Mouse (Mus musculus): ENCODE measurements around the gene Trappc3.
A peak's percentile ranks its signal among the peaks of the same experiment; 100 is the strongest.

Trappc3 gene

DNA sequence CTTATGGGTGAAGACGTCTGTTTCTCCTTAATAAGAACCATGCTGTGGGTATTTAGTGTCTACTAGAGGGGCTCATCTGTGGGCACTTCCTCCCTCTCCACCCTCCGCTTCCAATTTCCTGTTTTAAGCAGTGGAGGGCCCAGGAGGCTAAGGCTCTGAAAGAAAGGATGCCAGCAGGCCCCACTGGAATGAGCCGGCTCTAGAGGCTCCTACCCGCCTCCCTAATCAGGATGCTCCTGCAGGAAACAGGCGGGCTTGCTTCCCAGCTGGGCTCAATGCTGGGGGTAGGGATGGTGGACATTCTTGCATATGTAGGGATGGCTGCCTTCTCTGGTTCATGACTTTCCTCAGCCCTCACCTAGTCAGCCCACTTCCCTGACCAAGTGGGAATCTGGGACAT lies 51.1 kb downstream of the Trappc3 start:
- no peak for ATAC-seq (ENCODE audit: low TSS enrichment)

DNA sequence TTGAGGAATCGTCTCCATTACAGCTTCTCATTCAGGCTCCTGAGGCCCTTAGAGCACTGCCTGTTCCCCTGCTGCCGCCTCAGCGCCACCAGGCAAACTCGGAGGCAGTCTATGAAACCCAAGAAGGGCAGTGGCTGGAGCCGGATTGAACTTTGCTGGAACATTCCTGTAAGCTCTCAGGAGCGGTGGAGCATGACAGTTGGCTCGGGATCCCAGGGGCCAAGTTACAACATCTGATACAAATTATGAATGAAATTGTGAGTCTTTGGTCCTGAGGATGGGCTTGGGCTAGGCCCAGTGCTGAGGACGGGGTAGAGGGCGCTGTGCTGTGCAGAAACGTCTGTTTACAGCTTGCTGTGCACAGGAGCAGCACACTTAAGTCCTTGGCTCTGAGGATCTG lies 52.3 kb downstream of the Trappc3 start:
- ATAC-seq (ENCODE audit: low TSS enrichment): no peak

GRCm38 (mm10) chr4:126315931-126316330 lies 53.8 kb downstream of the Trappc3 start:
- no peak for ATAC-seq (ENCODE audit: low TSS enrichment)

GRCm38 (mm10) chr4:126316443-126317040 lies 54.4 kb downstream of the Trappc3 start:
- no peak for ATAC-seq (ENCODE audit: low TSS enrichment)

DNA sequence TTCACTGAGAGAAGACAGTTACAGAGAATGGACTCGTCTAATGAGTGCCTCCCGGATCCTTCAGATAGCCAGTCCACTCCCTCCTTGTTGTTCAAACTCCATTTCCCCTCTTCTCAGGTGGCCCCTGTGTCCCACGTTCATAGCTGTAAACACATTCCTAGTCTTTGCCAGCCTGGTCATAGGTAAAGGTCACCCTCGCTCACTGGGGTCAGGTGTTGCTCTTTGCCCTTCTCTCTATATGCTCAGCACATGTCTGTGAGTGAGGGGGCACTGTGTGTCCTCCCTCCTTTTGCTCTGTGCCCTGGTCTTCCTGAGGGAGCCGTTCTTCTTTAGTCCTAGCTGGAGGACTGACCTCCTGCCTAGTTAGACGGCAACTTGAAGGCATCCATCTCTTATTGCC lies 57.7 kb downstream of the Trappc3 start:
- no peak for ATAC-seq (ENCODE audit: low TSS enrichment)

DNA sequence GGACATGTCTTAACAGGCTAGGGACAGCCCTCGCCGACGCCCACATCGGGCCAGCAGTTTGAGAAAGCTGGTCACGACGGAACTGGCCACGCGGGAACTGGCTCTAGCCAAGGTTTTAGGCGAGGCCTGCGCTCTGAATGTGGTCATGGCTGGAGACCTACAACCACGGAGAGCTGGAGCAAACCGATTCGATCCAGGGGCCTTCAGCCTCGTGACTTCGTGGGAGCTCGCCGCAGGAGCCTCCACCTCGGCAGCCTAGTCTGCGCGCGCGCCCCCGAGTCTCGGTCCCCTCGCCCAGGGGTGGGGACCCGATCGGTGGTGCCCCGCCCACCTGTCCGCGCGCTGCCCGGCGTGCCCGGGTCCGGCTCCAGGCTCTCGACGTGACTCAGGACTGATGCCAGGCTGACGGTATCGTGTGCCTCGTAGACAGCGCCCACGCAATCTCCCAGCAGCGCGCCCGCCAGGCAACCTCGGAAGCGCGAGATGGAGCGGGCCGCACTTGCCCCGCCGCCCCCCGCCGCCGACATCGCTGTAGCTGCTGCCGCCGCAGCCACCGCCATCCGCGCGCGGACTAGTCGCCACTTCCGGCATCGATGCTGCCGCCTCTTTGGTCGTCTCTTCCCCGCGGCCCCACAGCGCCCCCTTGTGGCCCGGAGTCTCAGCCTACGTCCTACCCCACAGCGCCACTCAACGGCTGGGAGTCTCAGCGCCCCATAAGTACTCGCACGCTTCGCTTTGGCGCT lies 59.2 kb downstream of the Trappc3 start, which contains the start of gene Adprhl2:
Gene Adprhl2 (minus strand): TSS at position 593 of the 743 bp plus-strand sequence.
- ATAC-seq (ENCODE audit: low TSS enrichment): peak; percentile 91

GRCm38 (mm10) chr4:126321854-126322511 lies 59.9 kb downstream of the Trappc3 start:
- ATAC-seq (ENCODE audit: low TSS enrichment): peak; percentile 13; the same call in 1 of the 2 replicates

DNA sequence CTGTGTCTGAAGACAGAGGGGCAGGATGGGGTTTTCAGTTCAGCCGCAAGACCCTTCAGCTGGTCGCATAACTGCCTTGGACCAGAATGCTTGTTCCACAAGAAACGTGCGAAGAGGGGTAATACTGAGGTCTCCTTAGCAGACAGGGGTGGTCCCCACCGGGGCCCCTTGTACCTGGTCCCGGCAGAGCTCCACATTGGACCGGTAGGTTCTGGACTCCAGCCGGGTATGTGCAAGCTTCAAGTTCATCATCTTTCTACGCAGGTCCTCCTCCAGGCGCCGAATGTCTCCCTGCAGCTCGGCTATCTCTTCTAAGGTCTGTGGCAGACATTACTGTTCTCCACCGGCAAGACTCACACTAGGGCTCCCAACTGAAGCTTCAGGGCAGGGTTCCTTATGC lies 60.5 kb downstream of the Trappc3 start:
- ATAC-seq (ENCODE audit: low TSS enrichment): no peak

- ATAC-seq (ENCODE audit: low TSS enrichment): no peak
Observed at GRCm38 (mm10) chr4:126324861-126325260, 62.7 kb downstream of the Trappc3 start.

DNA sequence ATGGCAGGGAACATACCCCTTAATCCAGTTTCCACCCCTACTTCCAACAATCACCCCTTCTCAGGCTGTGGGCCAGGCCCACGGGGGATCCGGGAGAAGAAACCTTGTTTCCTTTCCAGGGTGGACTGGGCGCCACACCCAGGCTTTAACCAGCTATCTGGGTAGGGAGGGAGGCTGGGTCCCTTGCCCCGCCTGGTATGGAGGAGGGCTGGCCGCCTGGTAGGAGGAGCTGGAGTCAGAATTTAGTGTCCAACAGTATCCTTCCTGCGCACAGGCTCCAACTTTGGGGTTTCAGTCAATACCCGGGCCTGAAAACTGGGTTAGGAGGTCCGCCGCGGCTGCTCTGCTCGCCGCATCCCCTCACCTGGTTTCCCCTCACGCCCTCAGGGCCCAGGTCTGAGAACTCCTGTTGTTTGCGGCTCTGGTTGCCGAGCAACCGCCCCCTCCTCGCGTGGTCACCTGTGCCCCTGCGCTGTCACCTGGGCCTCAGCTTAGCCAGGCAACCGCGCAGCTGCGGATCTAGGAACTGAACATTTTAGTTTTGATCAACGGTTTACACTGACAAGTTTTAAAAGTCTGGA lies 63.2 kb downstream of the Trappc3 start, which contains the start of gene Tekt2:
Gene Tekt2 (minus strand): TSS at position 408 of the 581 bp plus-strand sequence.
- no peak for ATAC-seq (ENCODE audit: low TSS enrichment)

All from frontal cortex, adult (tissue).